Comparison of ENCODE assay signal across 1 mouse cellular context in genomic region chr11:101464211-101465100, GRCm38 (mm10).
TF ChIP-seq lines count a peak whose summit lies in the region.

Gene Rnd2 (plus strand): TSS chr11:101464999.

TF ChIP-seq in CH12.LX, 34 proteins besides CTCF, POLR2A, EP300 and RAD21 (continued from another document):
- TF ChIP-seq MAX (IDR thresholded peaks at IDR 0.05; ENCODE audit: low read length) (no peak; the same call in 1 of the 2 replicates), CHD2 (IDR thresholded peaks at IDR 0.05; ENCODE audit: low read length) (no peak), ELF1 (IDR thresholded peaks at IDR 0.05; ENCODE audit: low read depth, low read length) (no peak), KAT2A (IDR thresholded peaks at IDR 0.05; ENCODE audit: insufficient replicate concordance, low read length) (no peak), HCFC1 (IDR thresholded peaks at IDR 0.05; ENCODE audit: low read depth, low read length) (no peak)
